Mouse (Mus musculus): ENCODE results near the gene Plxnb2.

DNA sequence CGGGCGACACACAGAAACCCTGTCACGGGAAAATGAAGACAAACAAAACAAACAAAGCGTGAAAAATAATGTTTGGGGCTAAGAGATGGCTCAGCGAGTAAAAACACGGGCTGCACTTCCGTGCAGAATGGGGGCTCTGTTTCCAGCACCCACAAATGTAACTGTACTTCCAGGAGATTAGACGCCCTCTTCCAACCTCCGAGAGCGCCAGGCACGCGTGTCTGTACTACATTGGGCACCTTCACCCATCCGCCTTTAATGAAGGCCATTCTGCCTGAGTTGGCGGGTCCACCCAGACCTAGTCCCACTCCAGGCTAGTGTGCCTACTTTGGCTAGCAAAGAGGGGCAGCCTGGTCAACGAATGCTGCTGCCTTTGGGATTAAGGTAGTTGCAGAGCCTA lies 16.5 kb upstream of the Plxnb2 start:
- TF ChIP-seq POLR2A (IDR thresholded peaks at IDR 0.05; ENCODE audit: low read depth, low read length) (no peak), CTCF (IDR thresholded peaks at IDR 0.05; ENCODE audit: extremely low read depth, insufficient read length, insufficient replicate concordance, low read depth, low read length) (no peak)

Measured in small intestine, adult 2 months (tissue).